Mouse (Mus musculus): ENCODE data around the gene Ctxn1. TPM values are rescaled to one million over a fixed set of nuclear protein-coding genes. Genes with fewer than 3 reads are reported as not detected.
A peak's percentile ranks its signal among the peaks of the same experiment; 100 is the strongest.
"Not testable (repeated sequence)": the region's sequence is repeated elsewhere in the genome, so short reads cannot be mapped to it uniquely, and the experiment has no call there.

Ctxn1 gene
- polyA plus RNA-seq, 1 experiment from 2014 or later = 33.5 TPM

- not testable (repeated sequence) for H3K36me3 ChIP-seq (ENCODE audit: control insufficient read depth, insufficient read depth, low read length); H3K27ac ChIP-seq (ENCODE audit: low read depth, low read length); ATAC-seq (replicated peaks; ENCODE audit: insufficient number of reproducible peaks, low FRiP score, low TSS enrichment); H3K4me2 ChIP-seq; H3K9me3 ChIP-seq (replicated peaks; ENCODE audit: control insufficient read depth, low read length); H3K9ac ChIP-seq (ENCODE audit: low read depth, low read length); H3K4me3 ChIP-seq (ENCODE audit: low read depth, low read length); H3K27me3 ChIP-seq (ENCODE audit: control insufficient read depth, insufficient read depth, low read length)
- WGBS (ENCODE audit: insufficient replicate concordance) = 85% methylated on average over 7 of the region's 7 CpGs
- H3K4me1 ChIP-seq (ENCODE audit: control insufficient read depth, insufficient read depth, low read length) = peaks cover 18% of the 10 kb centered on the region
Measured at GRCm38 (mm10) chr8:4255471-4255870, 3.6 kb downstream of the Ctxn1 start.

GRCm38 (mm10) chr8:4254001-4254400 is 5.1 kb downstream of the Ctxn1 start:
- H3K9me3 ChIP-seq (replicated peaks; ENCODE audit: control insufficient read depth, low read length) = no peaks in the 10 kb centered on the region
- ATAC-seq (replicated peaks; ENCODE audit: insufficient number of reproducible peaks, low FRiP score, low TSS enrichment) = no peak
- peak overlapping the region; percentile 78 for H3K4me2 ChIP-seq
- H3K9ac ChIP-seq (ENCODE audit: low read depth, low read length) = peak overlapping the region; percentile 93
- 60% methylated on average over 6 of the region's 6 CpGs for WGBS (ENCODE audit: insufficient replicate concordance)
- H3K27me3 ChIP-seq (ENCODE audit: control insufficient read depth, insufficient read depth, low read length) = peaks cover 3% of the 10 kb centered on the region; the same call in 1 of the 2 replicates
- H3K27ac ChIP-seq (ENCODE audit: low read depth, low read length) = no peak overlapping the region
- peak overlapping the region; percentile 89 for H3K4me3 ChIP-seq (ENCODE audit: low read depth, low read length)
- H3K4me1 ChIP-seq (ENCODE audit: control insufficient read depth, insufficient read depth, low read length) = peaks cover 21% of the 10 kb centered on the region
- peaks cover 6% of the 10 kb centered on the region; the same call in 1 of the 2 replicates for H3K36me3 ChIP-seq (ENCODE audit: control insufficient read depth, insufficient read depth, low read length)

- peak within 1 kb of the TSS; percentile 89 for H3K4me3 ChIP-seq (ENCODE audit: low read depth, low read length)
- peak within 1 kb of the TSS; percentile 78 for H3K4me2 ChIP-seq
- H3K36me3 ChIP-seq (ENCODE audit: control insufficient read depth, insufficient read depth, low read length) = peaks cover 6% of the 10 kb centered on the region; the same call in 1 of the 2 replicates
- under 1% methylated on average over 68 of the region's 69 CpGs for WGBS (ENCODE audit: insufficient replicate concordance)
- ATAC-seq (replicated peaks; ENCODE audit: insufficient number of reproducible peaks, low FRiP score, low TSS enrichment) = peak; percentile 90
- no peaks in the 10 kb centered on the region for H3K9me3 ChIP-seq (replicated peaks; ENCODE audit: control insufficient read depth, low read length)
- peaks cover 3% of the 10 kb centered on the region; the same call in 1 of the 2 replicates for H3K27me3 ChIP-seq (ENCODE audit: control insufficient read depth, insufficient read depth, low read length)
- peak within 1 kb of the TSS; percentile 93 for H3K9ac ChIP-seq (ENCODE audit: low read depth, low read length)
- peaks cover 19% of the 10 kb centered on the region for H3K4me1 ChIP-seq (ENCODE audit: control insufficient read depth, insufficient read depth, low read length)
- H3K27ac ChIP-seq (ENCODE audit: low read depth, low read length) = peak within 1 kb of the TSS; percentile 82
Measured at GRCm38 (mm10) chr8:4252934-4253841, 5.9 kb downstream of the Ctxn1 start, which contains the start of gene Snapc2. Snapc2 (plus strand) TSS chr8:4253080.

- 45% methylated on average over 8 of the region's 8 CpGs for WGBS (ENCODE audit: insufficient replicate concordance)
- H3K27ac ChIP-seq (ENCODE audit: low read depth, low read length) = no peak overlapping the region
- H3K4me1 ChIP-seq (ENCODE audit: control insufficient read depth, insufficient read depth, low read length) = peaks cover 16% of the 10 kb centered on the region
- H3K4me3 ChIP-seq (ENCODE audit: low read depth, low read length) = peak overlapping the region; percentile 89
- ATAC-seq (replicated peaks; ENCODE audit: insufficient number of reproducible peaks, low FRiP score, low TSS enrichment) = no peak
- H3K4me2 ChIP-seq = peak overlapping the region; percentile 78
- peaks cover 6% of the 10 kb centered on the region; the same call in 1 of the 2 replicates for H3K36me3 ChIP-seq (ENCODE audit: control insufficient read depth, insufficient read depth, low read length)
- H3K27me3 ChIP-seq (ENCODE audit: control insufficient read depth, insufficient read depth, low read length) = peaks cover 3% of the 10 kb centered on the region; the same call in 1 of the 2 replicates
- H3K9ac ChIP-seq (ENCODE audit: low read depth, low read length) = peak overlapping the region; percentile 93
- H3K9me3 ChIP-seq (replicated peaks; ENCODE audit: control insufficient read depth, low read length) = no peaks in the 10 kb centered on the region
Measured at GRCm38 (mm10) chr8:4252116-4252760, 6.8 kb downstream of the Ctxn1 start.

DNA sequence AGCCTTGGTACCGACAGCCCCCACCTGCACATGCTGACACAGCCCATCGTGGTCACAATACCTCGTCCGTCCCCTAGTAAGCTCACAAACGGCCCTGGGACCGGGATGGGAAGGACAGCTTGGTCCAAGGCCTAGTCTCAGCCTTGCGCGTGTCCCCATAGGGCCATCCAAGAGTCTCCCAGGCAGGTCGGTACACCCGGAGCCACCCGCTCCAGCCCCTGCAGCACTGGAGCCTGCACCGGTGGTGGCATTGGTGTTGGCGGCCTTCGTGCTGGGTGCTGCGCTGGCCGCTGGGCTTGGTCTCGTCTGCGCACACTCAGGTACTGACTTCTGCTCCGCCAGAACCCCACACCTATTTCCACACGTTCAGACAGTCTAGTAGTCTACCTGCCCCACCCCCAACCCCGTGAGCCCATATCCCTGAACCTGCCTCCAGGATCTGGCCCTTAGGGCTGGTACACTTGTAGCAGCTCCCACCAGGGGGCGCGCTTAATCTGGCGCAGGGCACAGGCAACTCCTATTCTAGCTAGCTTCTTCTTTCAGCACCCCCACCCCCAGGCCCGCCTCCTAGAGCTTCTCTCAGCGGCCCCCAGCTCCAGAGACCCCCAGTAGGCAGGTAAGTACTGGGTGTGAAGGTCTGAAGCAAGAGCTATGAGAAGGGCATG is 8.6 kb downstream of the Ctxn1 start:
- Histone ChIP-seq H3K9me3 (replicated peaks; ENCODE audit: control insufficient read depth, low read length) (no peaks in the 10 kb centered on the region), H3K4me2 (peak overlapping the region; percentile 16; the same call in 1 of the 2 replicates), H3K4me1 (ENCODE audit: control insufficient read depth, insufficient read depth, low read length) (peaks cover 16% of the 10 kb centered on the region), H3K36me3 (ENCODE audit: control insufficient read depth, insufficient read depth, low read length) (peaks cover 14% of the 10 kb centered on the region), H3K27ac (ENCODE audit: low read depth, low read length) (no peak overlapping the region), H3K9ac (ENCODE audit: low read depth, low read length) (0 out of 2 replicates have a peak overlapping the region, but pooled peaks have one; percentile 17), H3K27me3 (ENCODE audit: control insufficient read depth, insufficient read depth, low read length) (peaks cover 3% of the 10 kb centered on the region; the same call in 1 of the 2 replicates), H3K4me3 (ENCODE audit: low read depth, low read length) (no peak overlapping the region)
- 0 out of 2 replicates have a peak, but pooled peaks have one; percentile 1 for ATAC-seq (replicated peaks; ENCODE audit: insufficient number of reproducible peaks, low FRiP score, low TSS enrichment)
- WGBS (ENCODE audit: insufficient replicate concordance) = 30% methylated on average over 26 of the region's 26 CpGs

GRCm38 (mm10) chr8:4249213-4249612 is 9.9 kb downstream of the Ctxn1 start:
- Histone ChIP-seq H3K9ac (ENCODE audit: low read depth, low read length) (peak overlapping the region; percentile 43; the same call in 1 of the 2 replicates), H3K36me3 (ENCODE audit: control insufficient read depth, insufficient read depth, low read length) (peaks cover 19% of the 10 kb centered on the region), H3K4me3 (ENCODE audit: low read depth, low read length) (peak overlapping the region; percentile 3; the same call in 1 of the 2 replicates), H3K4me2 (peak overlapping the region; percentile 53), H3K9me3 (replicated peaks; ENCODE audit: control insufficient read depth, low read length) (no peaks in the 10 kb centered on the region), H3K27me3 (ENCODE audit: control insufficient read depth, insufficient read depth, low read length) (peaks cover 3% of the 10 kb centered on the region; the same call in 1 of the 2 replicates), H3K27ac (ENCODE audit: low read depth, low read length) (peak overlapping the region; percentile 31; the same call in 1 of the 2 replicates), H3K4me1 (ENCODE audit: control insufficient read depth, insufficient read depth, low read length) (peaks cover 15% of the 10 kb centered on the region)
- ATAC-seq (replicated peaks; ENCODE audit: insufficient number of reproducible peaks, low FRiP score, low TSS enrichment) = no peak
- 14% methylated on average over 29 of the region's 29 CpGs for WGBS (ENCODE audit: insufficient replicate concordance)

DNA sequence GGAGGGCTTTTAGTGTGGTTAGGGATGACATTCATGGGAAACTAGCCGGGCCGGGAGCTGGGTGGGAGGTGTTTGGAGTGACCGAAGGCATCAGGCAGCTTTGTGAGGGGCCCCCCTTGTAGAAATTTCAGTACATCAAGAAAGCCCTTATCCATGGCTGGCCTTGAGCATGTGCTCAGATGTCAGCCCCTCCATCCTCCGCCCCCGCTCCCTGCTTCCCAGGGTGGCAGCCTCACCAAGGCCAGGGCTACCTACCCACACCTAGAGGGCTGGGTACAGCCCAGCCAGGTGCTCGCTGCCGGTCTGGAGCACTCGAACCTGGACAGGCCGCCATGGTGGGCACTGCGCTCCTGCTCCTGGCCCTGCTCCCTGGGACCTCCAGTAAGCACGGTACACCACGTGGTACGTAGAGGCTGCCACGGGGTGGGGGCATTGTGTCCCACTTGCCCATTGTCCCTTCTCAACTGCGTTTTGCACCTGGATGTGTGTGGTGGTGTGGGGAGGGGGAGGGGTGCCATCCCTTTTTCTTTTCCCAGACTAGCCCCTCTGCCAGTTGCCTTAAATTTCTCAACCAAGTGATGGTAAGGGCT is 11.0 kb downstream of the Ctxn1 start, which contains the start of gene Tgfbr3l:
Gene Tgfbr3l (plus strand): TSS at position 264 of the 590 bp plus-strand sequence.
- Histone ChIP-seq H3K4me2 (peak within 1 kb of the TSS; percentile 53), H3K4me3 (ENCODE audit: low read depth, low read length) (no peak within 1 kb of the TSS), H3K36me3 (ENCODE audit: control insufficient read depth, insufficient read depth, low read length) (peaks cover 28% of the 10 kb centered on the region), H3K4me1 (ENCODE audit: control insufficient read depth, insufficient read depth, low read length) (peaks cover 9% of the 10 kb centered on the region), H3K9ac (ENCODE audit: low read depth, low read length) (peak within 1 kb of the TSS; percentile 43; the same call in 1 of the 2 replicates), H3K27me3 (ENCODE audit: control insufficient read depth, insufficient read depth, low read length) (peaks cover 3% of the 10 kb centered on the region; the same call in 1 of the 2 replicates), H3K27ac (ENCODE audit: low read depth, low read length) (no peak within 1 kb of the TSS; the same call in 1 of the 2 replicates), H3K9me3 (replicated peaks; ENCODE audit: control insufficient read depth, low read length) (no peaks in the 10 kb centered on the region)
- 83% methylated on average over 15 of the region's 15 CpGs for WGBS (ENCODE audit: insufficient replicate concordance)
- no peak for ATAC-seq (replicated peaks; ENCODE audit: insufficient number of reproducible peaks, low FRiP score, low TSS enrichment)

Data from heart, embryonic 11.5 days (tissue).